Mouse (Mus musculus) ES-Bruce4 (cell line): ENCODE measurements around the gene Samd4b.

ENCODE experiments used
- CTCF ChIP-seq: IDR thresholded peaks from one replicate; pipeline ENCODE4 v1.8.1; 2011; ENCODE audit warnings: low read depth, low read length
- EP300 ChIP-seq: IDR thresholded peaks from 2 replicates; pipeline ENCODE4 v1.6.1; 2011; ENCODE audit warnings: low read depth, low read length; ENCODE audit not compliant: insufficient read depth
- POLR2A ChIP-seq: IDR thresholded peaks from one replicate; pipeline ENCODE4 v1.8.1; 2011; ENCODE audit warnings: low read length; ENCODE audit not compliant: insufficient read depth

DNA sequence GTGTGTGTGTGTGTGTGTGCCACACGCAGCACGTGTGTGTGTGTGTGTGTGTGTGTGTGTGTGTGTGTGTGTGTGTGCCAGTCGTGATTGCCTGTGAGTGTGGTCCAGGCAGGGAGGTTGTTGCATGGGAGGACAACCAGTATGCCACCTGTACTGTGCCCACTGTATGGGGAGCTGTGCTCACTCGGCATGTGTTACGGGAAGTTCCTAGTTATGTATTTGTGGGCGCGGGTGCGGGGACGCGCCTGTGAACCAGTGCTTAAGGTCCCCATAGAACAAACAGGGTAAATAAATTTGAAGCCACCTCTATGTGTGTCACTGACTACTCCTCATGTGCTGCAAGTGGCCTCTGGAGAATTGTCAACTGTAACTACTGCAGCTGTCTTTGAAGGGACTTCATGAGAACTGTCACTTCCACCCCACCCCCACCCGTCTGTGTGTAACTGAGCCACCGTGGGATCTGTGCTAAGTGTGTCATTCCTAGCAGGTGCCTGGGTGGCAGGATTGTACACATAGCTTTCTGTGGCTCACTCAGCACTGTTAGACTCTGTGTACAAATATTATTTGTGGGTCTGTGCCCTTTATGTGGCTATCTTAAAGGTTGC, 215.5 kb downstream of the Samd4b start:
- TF ChIP-seq CTCF (no peak), POLR2A (no peak), EP300 (no peak)
